Comparison of ENCODE assay signal across 18 mouse cellular contexts in the genomic region with DNA sequence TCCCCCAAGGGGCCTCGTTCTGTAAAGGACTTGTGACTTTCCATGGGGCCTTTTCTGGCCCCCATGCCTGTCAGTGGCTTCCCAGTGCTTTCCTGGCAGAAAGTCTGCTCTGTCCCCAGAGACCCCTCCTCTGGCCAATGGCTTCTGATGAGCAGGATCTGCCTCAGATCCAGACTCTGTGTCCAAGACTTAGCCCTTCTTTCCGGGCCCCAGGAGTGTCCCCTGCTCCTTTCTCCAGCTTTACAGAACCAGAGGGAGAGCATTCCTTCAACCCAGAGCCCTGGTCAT. TPM values are rescaled to one million over a fixed set of nuclear protein-coding genes. Genes with fewer than 3 reads are reported as not detected.
DNase-seq lines count a peak whose midpoint lies in the region; ATAC-seq and TF ChIP-seq lines count a peak whose summit lies in the region.
"Had no signal": no experiment of that assay in that cellular context is flagged by ENCODE, and none has a peak within 500 bp of the region (broad histone marks: within the 10 kb centered on the region; RNA-seq: fewer than 3 reads in every experiment).

No protein-coding gene starts in this region.

- no peaks in the 10 kb centered on the region for H3K9me3 ChIP-seq in forebrain, embryonic 15.5 days
- no peaks in the 10 kb centered on the region for H3K9me3 ChIP-seq in forebrain, postnatal 0 days (ENCODE audit: low read length)
- no peaks in the 10 kb centered on the region for H3K9me3 ChIP-seq in lung, embryonic 14.5 days (ENCODE audit: low read depth, low read length)
- H3K9me3 ChIP-seq in lung, postnatal 0 days (ENCODE audit: low read length) = no peaks in the 10 kb centered on the region
- H3K9me3 ChIP-seq in heart, embryonic 10.5 days = no peaks in the 10 kb centered on the region
- H3K9me3 ChIP-seq in neural tube, embryonic 15.5 days (replicated peaks) = no peaks in the 10 kb centered on the region
- H3K9me3 ChIP-seq: G1E; heart, embryonic 15.5 days had no signal

- H3K36me3 ChIP-seq in forebrain, embryonic 15.5 days = no peaks in the 10 kb centered on the region
- no peaks in the 10 kb centered on the region for H3K36me3 ChIP-seq in forebrain, postnatal 0 days (ENCODE audit: insufficient read depth)
- H3K36me3 ChIP-seq in lung, embryonic 14.5 days (ENCODE audit: insufficient read depth) = no peaks in the 10 kb centered on the region
- H3K36me3 ChIP-seq in lung, postnatal 0 days (ENCODE audit: insufficient read depth, low read length) = no peaks in the 10 kb centered on the region
- H3K36me3 ChIP-seq in heart, embryonic 10.5 days = no peaks in the 10 kb centered on the region
- H3K36me3 ChIP-seq in neural tube, embryonic 15.5 days = no peaks in the 10 kb centered on the region
- H3K36me3 ChIP-seq: G1E; heart, embryonic 15.5 days had no signal

- no peak for TF ChIP-seq EP300 in lung, postnatal 0 days (IDR thresholded peaks at IDR 0.05)

- peaks cover 9% of the 10 kb centered on the region for H3K4me1 ChIP-seq in forebrain, embryonic 15.5 days
- 0 out of 2 replicates have a peak, but pooled peaks cover 5% of the 10 kb centered on the region for H3K4me1 ChIP-seq in forebrain, postnatal 0 days (ENCODE audit: insufficient read depth)
- H3K4me1 ChIP-seq in lung, embryonic 14.5 days (ENCODE audit: insufficient read depth) = peaks cover 7% of the 10 kb centered on the region; the same call in 1 of the 2 replicates
- H3K4me1 ChIP-seq in lung, postnatal 0 days (ENCODE audit: insufficient read depth, low read depth, low read length) = no peaks in the 10 kb centered on the region
- peaks cover 33% of the 10 kb centered on the region for H3K4me1 ChIP-seq in heart, embryonic 10.5 days
- peaks cover 15% of the 10 kb centered on the region for H3K4me1 ChIP-seq in neural tube, embryonic 15.5 days

- DNase-seq in forebrain, postnatal 0 days = no peak
- no peak for DNase-seq in lung, embryonic 14.5 days
- no peak for DNase-seq in lung, postnatal 0 days (ENCODE audit: low spot score)
- DNase-seq in heart, embryonic 10.5 days (ENCODE audit: low spot score) = no peak
- DNase-seq in layer of hippocampus, adult 9-10 months (ENCODE audit: low spot score) = no peak
- DNase-seq in urinary bladder, postnatal 14 days (ENCODE audit: low spot score) = no peak
- DNase-seq: cerebellum, adult 9-10 months; thymus, adult 2 months had no signal

- 26% methylated on average over 2 of the region's 2 CpGs for WGBS in forebrain, embryonic 15.5 days
- WGBS in forebrain, postnatal 0 days = 24% methylated on average over 2 of the region's 2 CpGs
- 7% methylated on average over 2 of the region's 2 CpGs for WGBS in lung, embryonic 14.5 days
- WGBS in lung, postnatal 0 days = 23% methylated on average over 2 of the region's 2 CpGs
- WGBS in heart, embryonic 10.5 days = 14% methylated on average over 2 of the region's 2 CpGs
- 32% methylated on average over 2 of the region's 2 CpGs for WGBS in neural tube, embryonic 15.5 days

- H3K27me3 ChIP-seq in forebrain, embryonic 15.5 days = no peaks in the 10 kb centered on the region
- H3K27me3 ChIP-seq in forebrain, postnatal 0 days (ENCODE audit: insufficient read depth, low read length) = no peaks in the 10 kb centered on the region
- H3K27me3 ChIP-seq in lung, embryonic 14.5 days (ENCODE audit: insufficient read depth, low read length) = no peaks in the 10 kb centered on the region
- H3K27me3 ChIP-seq in lung, postnatal 0 days (replicated peaks; ENCODE audit: insufficient read depth, low read length) = no peaks in the 10 kb centered on the region
- H3K27me3 ChIP-seq in heart, embryonic 10.5 days (ENCODE audit: insufficient read depth, poor library complexity, severe bottlenecking) = 0 out of 2 replicates have a peak, but pooled peaks cover 5% of the 10 kb centered on the region
- H3K27me3 ChIP-seq in neural tube, embryonic 15.5 days (replicated peaks) = no peaks in the 10 kb centered on the region

- no peak for ATAC-seq in forebrain, embryonic 15.5 days (replicated peaks)
- ATAC-seq in forebrain, postnatal 0 days = no peak
- no peak for ATAC-seq in lung, embryonic 14.5 days (ENCODE audit: insufficient read depth)
- ATAC-seq in lung, postnatal 0 days = no peak
- ATAC-seq in neural tube, embryonic 15.5 days (ENCODE audit: low FRiP score) = no peak
- ATAC-seq: activated CD4-positive, CD25-positive, alpha-beta regulatory T cell, adult 4 months had no signal

- TF ChIP-seq CTCF in forebrain, postnatal 0 days (IDR thresholded peaks at IDR 0.05; ENCODE audit: low read depth) = no peak
- no peak for TF ChIP-seq CTCF in lung, embryonic 14.5 days (IDR thresholded peaks at IDR 0.05; ENCODE audit: low read depth)
- no peak for TF ChIP-seq CTCF in lung, postnatal 0 days (IDR thresholded peaks at IDR 0.05)

- peak overlapping the region; percentile 42; the same call in 1 of the 2 replicates for H3K27ac ChIP-seq in forebrain, embryonic 15.5 days (replicated peaks)
- no peak overlapping the region for H3K27ac ChIP-seq in forebrain, postnatal 0 days (ENCODE audit: low read depth, low read length)
- peak overlapping the region; percentile 66; the same call in 1 of the 2 replicates for H3K27ac ChIP-seq in lung, embryonic 14.5 days (ENCODE audit: low read depth)
- no peak overlapping the region; the same call in 1 of the 2 replicates for H3K27ac ChIP-seq in lung, postnatal 0 days (ENCODE audit: low read length)
- H3K27ac ChIP-seq in heart, embryonic 10.5 days = peak overlapping the region; percentile 67; the same call in 1 of the 2 replicates
- no peak overlapping the region for H3K27ac ChIP-seq in neural tube, embryonic 15.5 days (replicated peaks)
- H3K27ac ChIP-seq: heart, embryonic 15.5 days; macrophage had no signal

- H3K4me2 ChIP-seq in forebrain, embryonic 15.5 days (replicated peaks) = no peak overlapping the region
- H3K4me2 ChIP-seq in forebrain, postnatal 0 days (ENCODE audit: low read depth) = no peak overlapping the region
- 0 out of 2 replicates have a peak overlapping the region, but pooled peaks have one; percentile 18 for H3K4me2 ChIP-seq in lung, embryonic 14.5 days
- H3K4me2 ChIP-seq in lung, postnatal 0 days (replicated peaks; ENCODE audit: low read depth, low read length) = no peak overlapping the region
- peak overlapping the region; percentile 19 for H3K4me2 ChIP-seq in neural tube, embryonic 15.5 days
- H3K4me2 ChIP-seq: heart, embryonic 15.5 days had no signal

- H3K4me3 ChIP-seq in forebrain, embryonic 15.5 days = no peak overlapping the region
- H3K4me3 ChIP-seq in forebrain, postnatal 0 days (ENCODE audit: low read depth, low read length) = no peak overlapping the region
- H3K4me3 ChIP-seq in lung, embryonic 14.5 days (ENCODE audit: low read depth, low read length) = no peak overlapping the region
- H3K4me3 ChIP-seq in lung, postnatal 0 days (ENCODE audit: low read depth, low read length) = no peak overlapping the region
- no peak overlapping the region for H3K4me3 ChIP-seq in heart, embryonic 10.5 days
- no peak overlapping the region for H3K4me3 ChIP-seq in neural tube, embryonic 15.5 days (replicated peaks)
- H3K4me3 ChIP-seq: heart, embryonic 15.5 days had no signal

- H3K9ac ChIP-seq in forebrain, embryonic 15.5 days (replicated peaks) = no peak overlapping the region
- no peak overlapping the region for H3K9ac ChIP-seq in forebrain, postnatal 0 days
- H3K9ac ChIP-seq in lung, embryonic 14.5 days = no peak overlapping the region
- no peak overlapping the region for H3K9ac ChIP-seq in lung, postnatal 0 days (replicated peaks; ENCODE audit: low read depth)
- no peak overlapping the region for H3K9ac ChIP-seq in neural tube, embryonic 15.5 days (replicated peaks)
- H3K9ac ChIP-seq: heart, embryonic 15.5 days had no signal

RNA-seq across cellular contexts. Expression of a gene that starts 5.2 kb away (rescaled TPM):
- polyA plus RNA-seq in forebrain, embryonic 15.5 days (2015; fragmentation: Nextera tagmentation; extraction: Ambion mirVana) = 0.45 and 0.66 TPM in 2 replicates
- 0.08 and 1.2 TPM in 2 replicates for total RNA-seq in forebrain, postnatal 0 days (2014; rRNA removed)
- 0.22 and 0.38 TPM in 2 replicates for polyA plus RNA-seq in forebrain, postnatal 0 days (2015; fragmentation: Nextera tagmentation; extraction: Ambion mirVana)
- polyA plus RNA-seq in lung, embryonic 14.5 days (2014; fragmentation: Nextera tagmentation; extraction: Ambion mirVana) = 0.16 and 0.22 TPM in 2 replicates
- polyA plus RNA-seq in lung, postnatal 0 days (2015; fragmentation: Nextera tagmentation; extraction: Ambion mirVana) = not detected in 2 replicates
- 0.12 TPM in 1 of 2 replicates, not detected in the other for polyA plus RNA-seq in heart, embryonic 10.5 days (2016; fragmentation: Nextera tagmentation; extraction: Ambion mirVana)
- polyA plus RNA-seq in neural tube, embryonic 15.5 days (2015; fragmentation: Nextera tagmentation; extraction: Ambion mirVana) = 0.23 and 0.37 TPM in 2 replicates
- total RNA-seq: G1E; liver, adult 2 months; monocyte, adult 5-6 weeks had no signal
- polyA plus RNA-seq: activated CD4-positive, CD25-positive, alpha-beta regulatory T cell, adult 4 months; embryonic facial prominence, embryonic 11.5 days; G1E; heart, embryonic 15.5 days; kidney, embryonic 14.5 days; liver, adult 2 months; macrophage had no signal

RNA-seq across cellular contexts. Expression of a gene that starts 24.4 kb away (rescaled TPM):
- polyA plus RNA-seq in forebrain, embryonic 15.5 days (2015; fragmentation: Nextera tagmentation; extraction: Ambion mirVana) = 6.9 and 7.8 TPM in 2 replicates
- 14.2 and 15.2 TPM in 2 replicates for total RNA-seq in forebrain, postnatal 0 days (2014; rRNA removed)
- 3.8 and 5.1 TPM in 2 replicates for polyA plus RNA-seq in forebrain, postnatal 0 days (2015; fragmentation: Nextera tagmentation; extraction: Ambion mirVana)
- polyA plus RNA-seq in lung, embryonic 14.5 days (2014; fragmentation: Nextera tagmentation; extraction: Ambion mirVana) = 10.0 and 11.3 TPM in 2 replicates
- 5.7 and 6.0 TPM in 2 replicates for polyA plus RNA-seq in lung, postnatal 0 days (2015; fragmentation: Nextera tagmentation; extraction: Ambion mirVana)
- 7.9 and 8.3 TPM in 2 replicates for polyA plus RNA-seq in heart, embryonic 10.5 days (2016; fragmentation: Nextera tagmentation; extraction: Ambion mirVana)
- polyA plus RNA-seq in neural tube, embryonic 15.5 days (2015; fragmentation: Nextera tagmentation; extraction: Ambion mirVana) = 4.2 and 5.4 TPM in 2 replicates

RNA-seq across cellular contexts. Expression of a gene that starts 51.8 kb away (rescaled TPM):
- polyA plus RNA-seq in forebrain, embryonic 15.5 days (2015; fragmentation: Nextera tagmentation; extraction: Ambion mirVana) = 64.2 and 64.8 TPM in 2 replicates
- total RNA-seq in forebrain, postnatal 0 days (2014; rRNA removed) = 31.4 and 37.7 TPM in 2 replicates
- 67.8 and 68.6 TPM in 2 replicates for polyA plus RNA-seq in forebrain, postnatal 0 days (2015; fragmentation: Nextera tagmentation; extraction: Ambion mirVana)
- polyA plus RNA-seq in lung, embryonic 14.5 days (2014; fragmentation: Nextera tagmentation; extraction: Ambion mirVana) = 138 and 140 TPM in 2 replicates
- 69.6 and 76.6 TPM in 2 replicates for polyA plus RNA-seq in lung, postnatal 0 days (2015; fragmentation: Nextera tagmentation; extraction: Ambion mirVana)
- 82.8 and 83.0 TPM in 2 replicates for polyA plus RNA-seq in heart, embryonic 10.5 days (2016; fragmentation: Nextera tagmentation; extraction: Ambion mirVana)
- 69.7 and 77.0 TPM in 2 replicates for polyA plus RNA-seq in neural tube, embryonic 15.5 days (2015; fragmentation: Nextera tagmentation; extraction: Ambion mirVana)

Comparison
In these comparisons a context has a peak if more than half of its experiments do, and no peak if none do; other contexts are left out.
1. H3K27ac ChIP-seq: peak in forebrain, embryonic 15.5 days (single experiment), lung, embryonic 14.5 days (single experiment) and heart, embryonic 10.5 days (single experiment); none in forebrain, postnatal 0 days (single experiment), lung, postnatal 0 days (single experiment) and neural tube, embryonic 15.5 days (single experiment).
2. H3K4me2 ChIP-seq: peak in lung, embryonic 14.5 days (single experiment) and neural tube, embryonic 15.5 days (single experiment); none in forebrain, embryonic 15.5 days (single experiment), forebrain, postnatal 0 days (single experiment) and lung, postnatal 0 days (single experiment).